Mouse (Mus musculus): Measurements from ENCODE around the gene Tmbim1. TPM values are rescaled to one million over a fixed set of nuclear protein-coding genes. Genes with fewer than 3 reads are reported as not detected.

Tmbim1 gene
- polyA plus RNA-seq, 1 experiment from 2014 or later: 7.0 TPM

Other genes starting within 250 kb of the Tmbim1 start
- 6.9 and 9.3 TPM in 2 replicates for gene Tns1, start 181.2 kb downstream of the Tmbim1 start, polyA plus RNA-seq (2014; fragmentation: Nextera tagmentation; extraction: Ambion mirVana)
- gene Rufy4, start 180.1 kb downstream of the Tmbim1 start, polyA plus RNA-seq (2014; fragmentation: Nextera tagmentation; extraction: Ambion mirVana): 0.22 and 0.25 TPM in 2 replicates
- gene Cxcr2, start 151.6 kb downstream of the Tmbim1 start, polyA plus RNA-seq (2014; fragmentation: Nextera tagmentation; extraction: Ambion mirVana): 0.07 and 0.15 TPM in 2 replicates
- not detected in 2 replicates for gene Cxcr1, start 111.0 kb downstream of the Tmbim1 start, polyA plus RNA-seq (2014; fragmentation: Nextera tagmentation; extraction: Ambion mirVana)
- gene Arpc2, start 69.5 kb downstream of the Tmbim1 start, polyA plus RNA-seq (2014; fragmentation: Nextera tagmentation; extraction: Ambion mirVana): 316 and 328 TPM in 2 replicates
- 0.15 TPM in 1 of 2 replicates, not detected in the other for gene Gpbar1, start 27.1 kb downstream of the Tmbim1 start, polyA plus RNA-seq (2014; fragmentation: Nextera tagmentation; extraction: Ambion mirVana)
- 175 and 186 TPM in 2 replicates for gene Aamp, start 20.9 kb downstream of the Tmbim1 start, polyA plus RNA-seq (2014; fragmentation: Nextera tagmentation; extraction: Ambion mirVana)
- gene Pnkd, start 20.7 kb downstream of the Tmbim1 start, polyA plus RNA-seq (2014; fragmentation: Nextera tagmentation; extraction: Ambion mirVana): 83.9 and 84.6 TPM in 2 replicates
- gene Catip, start 56.5 kb upstream of the Tmbim1 start, polyA plus RNA-seq (2014; fragmentation: Nextera tagmentation; extraction: Ambion mirVana): 0.05 and 0.22 TPM in 2 replicates
- 1.6 and 2.1 TPM in 2 replicates for gene Slc11a1, start 69.6 kb upstream of the Tmbim1 start, polyA plus RNA-seq (2014; fragmentation: Nextera tagmentation; extraction: Ambion mirVana)
- gene Ctdsp1, start 85.9 kb upstream of the Tmbim1 start, polyA plus RNA-seq (2014; fragmentation: Nextera tagmentation; extraction: Ambion mirVana): 33.4 and 37.9 TPM in 2 replicates
- 0.19 and 0.23 TPM in 2 replicates for gene Vil1, start 103.8 kb upstream of the Tmbim1 start, polyA plus RNA-seq (2014; fragmentation: Nextera tagmentation; extraction: Ambion mirVana)
- 100.0 and 107 TPM in 2 replicates for gene Cnot9, start 200.4 kb upstream of the Tmbim1 start, polyA plus RNA-seq (2014; fragmentation: Nextera tagmentation; extraction: Ambion mirVana)
- gene Plcd4, start 237.3 kb upstream of the Tmbim1 start, polyA plus RNA-seq (2014; fragmentation: Nextera tagmentation; extraction: Ambion mirVana): 1.2 and 1.4 TPM in 2 replicates
- 46.9 and 52.3 TPM in 2 replicates for gene Usp37, start 238.7 kb upstream of the Tmbim1 start, polyA plus RNA-seq (2014; fragmentation: Nextera tagmentation; extraction: Ambion mirVana)